Mouse (Mus musculus) adrenal gland, postnatal 4 days (tissue): ENCODE data around the gene Lrch1. TPM values are rescaled to one million over a fixed set of nuclear protein-coding genes. Genes with fewer than 3 reads are reported as not detected.

Experiments
- DNase-seq, 2 experiments: peaks; one replicate each; pipeline ENCODE4 v3.0.0; 2021 to 2022; ENCODE audit warnings: low spot score in 2 of 2, mixed read lengths in 2 of 2
- total RNA-seq, 2 experiments: library from RNA; stranded (reverse); gene quantifications; 2 replicates each; pipeline ENCODE4 v1.2.3; 2021

Lrch1 gene
- total RNA-seq, 2 experiments from 2014 or later = 25.9 to 27.4 TPM

GRCm38 (mm10) chr14:74948014-74948396 lies 329 bp upstream of the Lrch1 start:
- no peak for DNase-seq

- peak; percentile 55 to 68 for DNase-seq
These were observed 813 bp downstream of the Lrch1 start for GRCm38 (mm10) chr14:74946751-74947375.

GRCm38 (mm10) chr14:74946321-74946750 lies 1.3 kb downstream of the Lrch1 start:
- peak in 1 of 2 experiments; percentile 6 for DNase-seq

- DNase-seq = no peak
These were observed 2.1 kb downstream of the Lrch1 start for GRCm38 (mm10) chr14:74945266-74946215.

GRCm38 (mm10) chr14:74944128-74944755 lies 3.4 kb downstream of the Lrch1 start:
- no peak for DNase-seq

- DNase-seq = no peak
These were observed 4.0 kb downstream of the Lrch1 start for GRCm38 (mm10) chr14:74943581-74944117.

- DNase-seq = no peak
These were observed 4.7 kb downstream of the Lrch1 start for GRCm38 (mm10) chr14:74943024-74943423.

- DNase-seq = no peak
These were observed 6.1 kb downstream of the Lrch1 start for GRCm38 (mm10) chr14:74941591-74941990.

GRCm38 (mm10) chr14:74940741-74941140 lies 6.9 kb downstream of the Lrch1 start:
- DNase-seq = no peak

- DNase-seq = no peak
These were observed 8.3 kb downstream of the Lrch1 start for GRCm38 (mm10) chr14:74939355-74939754.

GRCm38 (mm10) chr14:74938896-74939295 lies 8.8 kb downstream of the Lrch1 start:
- DNase-seq = no peak

GRCm38 (mm10) chr14:74936557-74937261 lies 11.0 kb downstream of the Lrch1 start:
- DNase-seq = no peak

GRCm38 (mm10) chr14:74935111-74935510 lies 12.6 kb downstream of the Lrch1 start:
- DNase-seq = no peak

GRCm38 (mm10) chr14:74933960-74934710 lies 13.5 kb downstream of the Lrch1 start:
- no peak for DNase-seq

- DNase-seq = no peak
These were observed 17.9 kb downstream of the Lrch1 start for GRCm38 (mm10) chr14:74929739-74930138.

GRCm38 (mm10) chr14:74928809-74929432 lies 18.8 kb downstream of the Lrch1 start:
- DNase-seq = no peak

- DNase-seq = no peak
These were observed 20.6 kb downstream of the Lrch1 start for GRCm38 (mm10) chr14:74926899-74927571.

GRCm38 (mm10) chr14:74925951-74926517 lies 21.6 kb downstream of the Lrch1 start:
- DNase-seq = no peak

- no peak for DNase-seq
These were observed 23.2 kb downstream of the Lrch1 start for GRCm38 (mm10) chr14:74924521-74924920.
